Mouse (Mus musculus): ENCODE measurements around the gene Capn12. TPM values are rescaled to one million over a fixed set of nuclear protein-coding genes. Genes with fewer than 3 reads are reported as not detected.
A peak's percentile ranks its signal among the peaks of the same experiment; 100 is the strongest.

The Capn12 gene
- polyA plus RNA-seq (2016; fragmentation: Nextera tagmentation; extraction: Ambion mirVana) = 0.12 and 0.13 TPM in 2 replicates

DNA sequence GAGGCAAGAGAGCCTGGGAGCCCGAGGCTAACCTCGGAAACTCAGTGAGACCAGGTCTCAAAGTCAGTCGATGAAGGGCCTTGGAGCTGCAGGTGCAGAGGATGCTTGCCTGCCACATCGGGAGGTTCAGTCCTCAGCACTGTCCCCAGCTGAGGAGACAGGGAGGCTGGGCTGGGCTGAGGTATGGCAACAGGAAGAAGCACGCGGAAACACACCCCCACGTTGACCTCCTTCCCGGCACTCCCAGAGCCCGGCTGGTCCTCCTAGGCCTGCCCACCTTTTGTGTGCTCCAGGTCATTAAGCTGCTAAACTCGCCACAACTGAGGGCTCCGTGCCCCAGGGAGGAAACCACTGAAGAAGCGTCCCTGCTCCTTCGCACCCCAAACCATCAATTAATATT is at the start of gene Capn12:
TSS of gene Capn12 (plus strand) at position 224 of the 400 bp plus-strand sequence.
- Histone ChIP-seq H3K9ac (no peak within 1 kb of the TSS), H3K36me3 (no peaks in the 10 kb centered on the region), H3K4me2 (no peak within 1 kb of the TSS), H3K9me3 (replicated peaks) (no peaks in the 10 kb centered on the region), H3K4me1 (peaks cover 34% of the 10 kb centered on the region), H3K4me3 (no peak within 1 kb of the TSS), H3K27me3 (replicated peaks) (peaks cover 14% of the 10 kb centered on the region), H3K27ac (0 out of 2 replicates have a peak within 1 kb of the TSS, but pooled peaks have one; percentile 39)
- ATAC-seq = no peak
- 50% methylated on average over 13 of the region's 13 CpGs for WGBS (ENCODE audit: insufficient replicate concordance)

DNA sequence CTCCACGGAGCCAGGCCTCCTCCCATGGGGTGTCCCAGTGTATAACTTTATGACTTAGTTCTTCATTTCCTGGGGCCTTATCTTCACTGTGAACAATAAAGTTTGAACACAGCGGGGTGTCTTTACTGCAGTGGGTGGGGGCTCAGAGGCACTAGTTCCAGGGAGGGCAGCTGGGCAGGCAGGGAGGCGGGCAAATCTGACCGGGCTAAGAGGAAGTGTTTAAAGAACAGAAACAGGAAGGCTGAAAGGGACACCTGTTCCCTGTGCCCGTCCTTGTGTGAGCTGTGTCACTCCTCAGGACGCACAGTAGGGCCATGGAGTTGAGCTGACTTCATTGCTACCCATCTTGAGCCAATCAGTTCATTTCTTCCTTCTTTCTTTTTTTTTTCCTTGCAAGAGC is 49.1 kb upstream of the Capn12 start:
- Histone ChIP-seq H3K4me2 (no peak overlapping the region), H3K27me3 (replicated peaks) (no peaks in the 10 kb centered on the region), H3K4me3 (no peak overlapping the region), H3K4me1 (peaks cover 37% of the 10 kb centered on the region), H3K9me3 (replicated peaks) (no peaks in the 10 kb centered on the region), H3K9ac (no peak overlapping the region), H3K36me3 (peaks cover 31% of the 10 kb centered on the region), H3K27ac (no peak overlapping the region)
- no peak for ATAC-seq
- WGBS (ENCODE audit: insufficient replicate concordance) = 48% methylated on average over 6 of the region's 6 CpGs

DNA sequence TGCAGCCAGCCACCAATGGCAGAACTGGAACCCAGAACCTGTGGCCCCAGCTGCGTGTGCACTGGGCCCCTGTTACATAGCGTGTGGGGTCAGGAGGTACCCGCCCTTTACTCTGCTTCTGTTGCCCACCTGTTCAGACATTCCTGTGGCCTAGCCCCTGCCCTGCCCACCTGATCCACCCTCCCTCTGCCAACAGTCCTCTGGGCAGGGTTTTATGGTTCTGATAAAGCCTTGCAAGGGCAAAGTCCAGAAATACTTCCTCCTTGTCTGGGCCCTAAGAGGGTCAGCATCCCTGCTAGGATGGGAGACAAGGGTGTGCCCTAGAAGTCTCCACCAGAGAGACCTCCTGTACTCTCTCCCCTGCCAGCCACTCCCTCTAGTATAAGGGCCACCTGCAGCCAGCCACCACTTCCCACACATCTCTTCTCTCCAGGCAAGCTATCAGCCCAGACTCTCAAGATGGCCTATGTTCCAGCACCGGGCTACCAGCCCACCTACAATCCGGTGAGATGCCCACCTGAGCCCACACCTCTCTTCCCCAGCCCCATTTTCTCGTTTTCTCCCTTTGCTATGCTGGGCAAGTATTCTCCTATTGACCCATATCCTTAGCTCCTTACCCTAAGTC is 47.4 kb upstream of the Capn12 start, which contains the start of gene Lgals4:
TSS of gene Lgals4 (plus strand) at position 132 of the 625 bp plus-strand sequence.
- H3K27me3 ChIP-seq (replicated peaks) = no peaks in the 10 kb centered on the region
- H3K36me3 ChIP-seq = peaks cover 29% of the 10 kb centered on the region
- H3K9me3 ChIP-seq (replicated peaks) = no peaks in the 10 kb centered on the region
- WGBS (ENCODE audit: insufficient replicate concordance) = 64% methylated on average over 6 of the region's 6 CpGs
- H3K9ac ChIP-seq = no peak within 1 kb of the TSS
- H3K27ac ChIP-seq = no peak within 1 kb of the TSS
- H3K4me2 ChIP-seq = no peak within 1 kb of the TSS
- no peak for ATAC-seq
- no peak within 1 kb of the TSS for H3K4me3 ChIP-seq
- peaks cover 33% of the 10 kb centered on the region for H3K4me1 ChIP-seq

DNA sequence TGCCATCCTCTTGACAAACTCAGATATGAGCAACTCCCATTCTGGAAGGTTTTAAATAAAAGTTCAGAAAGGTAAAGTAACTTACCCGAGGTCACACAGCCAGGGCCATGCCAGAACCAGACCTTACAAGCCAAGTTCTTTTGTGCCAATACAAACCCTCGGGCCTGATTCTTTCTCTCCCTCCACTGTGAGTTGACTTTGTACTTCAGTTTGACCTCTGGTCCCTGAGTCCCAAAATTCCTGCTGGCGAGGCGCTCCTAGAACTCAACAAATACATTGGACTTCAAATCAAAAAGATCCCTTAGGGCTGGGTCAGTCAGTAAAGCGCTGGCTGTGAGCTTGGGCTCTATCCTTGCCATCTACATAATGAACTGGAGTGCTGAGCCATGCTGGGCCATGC is 44.3 kb upstream of the Capn12 start:
- Histone ChIP-seq H3K27ac (no peak overlapping the region), H3K9ac (no peak overlapping the region), H3K4me2 (no peak overlapping the region), H3K4me3 (no peak overlapping the region), H3K27me3 (replicated peaks) (no peaks in the 10 kb centered on the region; the same call in 1 of the 2 replicates), H3K4me1 (peaks cover 11% of the 10 kb centered on the region), H3K36me3 (peaks cover 2% of the 10 kb centered on the region), H3K9me3 (replicated peaks) (no peaks in the 10 kb centered on the region)
- 63% methylated on average over 5 of the region's 5 CpGs for WGBS (ENCODE audit: insufficient replicate concordance)
- no peak for ATAC-seq

DNA sequence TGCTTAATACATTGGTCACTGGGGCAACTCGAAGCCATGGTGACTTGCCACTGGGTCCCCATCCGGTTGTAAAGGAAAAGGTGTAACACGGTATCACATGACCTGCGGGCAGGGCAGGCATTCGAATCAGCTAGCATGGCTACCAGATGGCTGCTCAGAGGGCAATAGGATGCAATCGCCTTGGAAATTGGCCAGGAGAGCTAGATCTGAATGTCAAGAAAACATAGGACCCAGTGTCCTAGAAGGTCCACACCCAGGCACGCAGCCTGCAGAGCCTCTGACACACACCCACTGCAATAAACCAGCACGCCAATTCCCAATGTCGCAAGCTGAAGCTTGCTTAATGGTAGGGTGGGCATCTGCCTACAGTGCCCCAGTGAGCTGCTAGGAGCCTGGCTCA is 42.9 kb upstream of the Capn12 start:
- no peaks in the 10 kb centered on the region; the same call in 1 of the 2 replicates for H3K27me3 ChIP-seq (replicated peaks)
- H3K4me3 ChIP-seq = no peak overlapping the region
- H3K27ac ChIP-seq = no peak overlapping the region
- 0 out of 2 replicates have a peak, but pooled peaks cover 4% of the 10 kb centered on the region for H3K4me1 ChIP-seq
- H3K9me3 ChIP-seq (replicated peaks) = no peaks in the 10 kb centered on the region
- no peak overlapping the region for H3K9ac ChIP-seq
- H3K4me2 ChIP-seq = no peak overlapping the region
- no peak for ATAC-seq
- 69% methylated on average over 9 of the region's 9 CpGs for WGBS (ENCODE audit: insufficient replicate concordance)
- no peaks in the 10 kb centered on the region for H3K36me3 ChIP-seq

DNA sequence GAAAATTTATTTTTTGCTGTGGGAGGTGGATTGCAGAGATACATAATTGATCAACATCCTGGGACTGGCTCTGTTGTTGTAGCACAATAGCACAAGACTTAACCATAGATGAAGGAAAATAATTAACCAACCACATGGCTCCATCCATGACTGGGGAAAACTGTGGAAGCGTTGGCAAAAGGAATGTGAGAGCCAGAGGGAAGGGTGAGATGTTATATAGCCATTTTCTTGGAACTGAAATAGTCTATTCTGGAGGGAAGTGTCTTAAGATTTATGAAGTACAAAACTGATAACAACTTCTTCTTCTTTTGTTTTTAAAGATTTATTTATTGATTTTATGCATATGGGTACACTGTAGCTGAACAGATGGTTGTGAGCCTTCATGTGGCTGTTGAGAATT is 33.9 kb upstream of the Capn12 start:
- no peak overlapping the region for H3K27ac ChIP-seq
- no peak overlapping the region for H3K4me3 ChIP-seq
- 79% methylated on average over 1 of the region's 1 CpGs for WGBS (ENCODE audit: insufficient replicate concordance)
- no peak for ATAC-seq
- H3K27me3 ChIP-seq (replicated peaks) = 0 out of 2 replicates have a peak, but pooled peaks cover 11% of the 10 kb centered on the region
- no peaks in the 10 kb centered on the region for H3K36me3 ChIP-seq
- no peak overlapping the region for H3K9ac ChIP-seq
- no peak overlapping the region for H3K4me2 ChIP-seq
- no peaks in the 10 kb centered on the region for H3K9me3 ChIP-seq (replicated peaks)
- 0 out of 2 replicates have a peak, but pooled peaks cover 5% of the 10 kb centered on the region for H3K4me1 ChIP-seq

DNA sequence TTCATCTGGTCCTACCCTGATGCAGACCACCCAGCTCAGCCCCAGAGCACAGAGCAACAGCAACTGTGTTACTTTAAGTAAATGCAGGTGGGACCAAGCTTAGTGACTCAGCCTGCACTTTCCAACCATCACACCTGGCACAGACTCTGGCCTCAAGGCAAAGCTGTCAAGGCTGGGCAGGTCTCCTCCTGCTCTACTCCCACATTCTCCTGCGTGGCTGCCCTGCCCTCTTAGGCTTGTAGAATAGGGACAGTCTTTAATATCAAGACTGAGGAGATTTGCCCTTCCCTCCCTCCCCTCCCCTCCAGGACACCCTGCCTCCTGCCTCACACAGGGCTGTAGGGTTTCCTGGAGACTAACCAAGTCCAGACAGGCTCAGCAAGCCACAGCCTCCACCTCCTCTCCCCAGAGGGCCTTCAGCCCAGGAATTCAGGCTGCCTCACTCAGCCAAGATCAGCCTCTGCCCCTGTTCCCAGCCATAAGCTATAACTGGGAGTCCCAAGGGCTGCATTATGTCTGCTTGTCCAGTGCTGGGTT is 31.5 kb upstream of the Capn12 start:
- 24% methylated on average over 1 of the region's 1 CpGs for WGBS (ENCODE audit: insufficient replicate concordance)
- Histone ChIP-seq H3K4me1 (0 out of 2 replicates have a peak, but pooled peaks cover 5% of the 10 kb centered on the region), H3K4me2 (no peak overlapping the region), H3K9me3 (replicated peaks) (no peaks in the 10 kb centered on the region), H3K4me3 (no peak overlapping the region), H3K27me3 (replicated peaks) (0 out of 2 replicates have a peak, but pooled peaks cover 11% of the 10 kb centered on the region), H3K27ac (no peak overlapping the region), H3K36me3 (no peaks in the 10 kb centered on the region), H3K9ac (no peak overlapping the region)
- ATAC-seq = no peak

DNA sequence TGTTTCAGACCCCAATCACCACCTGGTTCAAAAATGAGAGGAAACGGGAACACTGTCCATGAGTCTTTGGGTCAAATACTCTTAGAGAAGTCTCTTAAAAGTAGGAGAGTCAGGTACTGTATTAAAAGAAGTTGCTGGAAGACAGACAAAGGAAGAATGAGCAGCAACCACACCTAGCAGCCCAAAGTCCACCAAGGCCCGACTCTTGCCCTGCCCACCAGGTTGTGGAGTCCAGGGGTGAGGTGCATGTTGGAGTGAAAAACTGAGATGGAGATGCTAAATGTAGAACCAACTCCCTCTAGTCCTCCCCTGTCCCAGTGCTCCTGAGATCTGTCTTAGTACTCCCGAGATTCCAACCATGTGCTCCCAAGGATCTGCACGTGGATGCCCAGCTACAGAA is 30.6 kb upstream of the Capn12 start:
- no peak for ATAC-seq
- Histone ChIP-seq H3K4me3 (no peak overlapping the region), H3K4me2 (no peak overlapping the region), H3K4me1 (0 out of 2 replicates have a peak, but pooled peaks cover 5% of the 10 kb centered on the region), H3K27ac (no peak overlapping the region), H3K9me3 (replicated peaks) (no peaks in the 10 kb centered on the region), H3K36me3 (no peaks in the 10 kb centered on the region), H3K27me3 (replicated peaks) (0 out of 2 replicates have a peak, but pooled peaks cover 11% of the 10 kb centered on the region), H3K9ac (no peak overlapping the region)
- WGBS (ENCODE audit: insufficient replicate concordance) = 47% methylated on average over 4 of the region's 4 CpGs

DNA sequence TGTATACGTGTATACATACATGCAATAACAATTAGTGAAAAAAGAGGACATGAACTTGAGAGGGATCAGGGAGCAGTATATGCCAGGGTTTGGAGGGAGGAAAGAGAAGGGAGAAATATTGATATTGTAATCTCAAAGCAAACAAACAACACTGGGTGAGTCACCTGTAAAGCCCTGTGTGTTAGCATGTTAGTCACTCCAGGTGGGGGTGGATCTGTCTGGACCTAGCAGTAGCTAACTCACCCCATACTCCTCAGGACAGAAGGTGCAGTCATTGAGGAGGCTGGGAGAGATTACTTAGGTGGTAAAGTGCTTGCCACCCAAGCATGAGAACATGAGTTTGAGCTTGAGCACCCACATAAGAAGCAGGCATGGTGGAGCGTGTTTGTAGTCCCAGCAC is 21.3 kb upstream of the Capn12 start:
- Histone ChIP-seq H3K4me1 (peaks cover 13% of the 10 kb centered on the region), H3K9me3 (replicated peaks) (peaks cover 5% of the 10 kb centered on the region; the same call in 1 of the 2 replicates), H3K9ac (no peak overlapping the region), H3K4me3 (no peak overlapping the region), H3K27ac (no peak overlapping the region), H3K36me3 (no peaks in the 10 kb centered on the region), H3K4me2 (no peak overlapping the region), H3K27me3 (replicated peaks) (0 out of 2 replicates have a peak, but pooled peaks cover 2% of the 10 kb centered on the region)
- 76% methylated on average over 2 of the region's 2 CpGs for WGBS (ENCODE audit: insufficient replicate concordance)
- ATAC-seq = no peak

DNA sequence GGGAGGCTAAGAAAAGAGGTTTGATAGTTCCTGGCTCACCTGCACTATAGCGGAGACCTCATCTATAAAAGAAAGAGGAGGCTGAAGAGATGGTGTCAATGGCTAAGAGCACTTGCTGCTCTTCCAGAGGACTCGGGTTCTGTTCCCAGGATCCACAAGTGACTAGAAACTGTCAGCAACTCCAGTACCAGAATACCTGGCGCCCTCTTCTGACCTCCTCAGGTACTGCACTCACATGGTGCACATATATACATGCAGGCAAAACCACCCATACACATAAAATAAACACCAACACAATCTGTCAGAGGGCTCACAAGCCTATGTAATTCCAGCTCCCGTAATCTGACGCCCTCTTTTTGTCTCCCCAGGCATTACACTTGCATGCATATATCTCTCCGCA is 20.3 kb upstream of the Capn12 start:
- peaks cover 22% of the 10 kb centered on the region for H3K4me1 ChIP-seq
- no peak for ATAC-seq
- no peaks in the 10 kb centered on the region for H3K36me3 ChIP-seq
- no peak overlapping the region for H3K4me2 ChIP-seq
- H3K27me3 ChIP-seq (replicated peaks) = 0 out of 2 replicates have a peak, but pooled peaks cover 2% of the 10 kb centered on the region
- H3K9me3 ChIP-seq (replicated peaks) = peaks cover 5% of the 10 kb centered on the region; the same call in 1 of the 2 replicates
- WGBS (ENCODE audit: insufficient replicate concordance) = 75% methylated on average over 6 of the region's 6 CpGs
- no peak overlapping the region for H3K4me3 ChIP-seq
- H3K27ac ChIP-seq = no peak overlapping the region
- no peak overlapping the region for H3K9ac ChIP-seq

DNA sequence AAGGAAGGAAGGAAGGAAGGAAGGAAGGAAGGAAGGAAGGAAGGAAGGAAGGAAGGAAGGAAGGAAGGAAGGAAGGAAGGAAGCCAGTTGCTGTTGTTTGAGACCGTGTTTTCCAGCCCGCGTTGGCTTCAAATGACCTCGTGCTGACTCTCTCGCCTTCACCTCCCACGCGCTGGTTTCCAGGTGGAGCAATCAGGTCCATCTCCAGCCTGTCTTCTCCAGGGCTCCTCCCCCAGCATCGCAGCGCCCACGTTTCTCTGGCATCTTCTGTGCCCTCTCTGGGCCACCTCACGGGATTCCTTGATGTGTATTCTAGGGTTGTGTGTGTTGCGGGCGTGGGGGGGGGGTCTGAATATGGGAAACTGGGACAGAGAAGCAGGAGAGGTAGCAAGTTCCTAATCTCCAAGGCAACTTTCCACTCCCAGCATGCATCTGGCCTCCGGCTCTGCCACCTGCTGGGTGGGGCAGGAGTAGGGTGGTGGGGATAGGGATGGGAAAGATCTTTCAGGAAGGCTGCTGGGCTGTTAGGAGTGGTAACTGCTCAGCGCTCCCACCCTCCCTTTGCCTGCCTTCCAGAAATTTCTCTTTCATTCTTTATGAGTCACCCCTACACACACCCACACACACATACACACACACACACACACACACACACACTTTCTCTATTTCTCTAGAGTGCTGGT is 18.3 kb upstream of the Capn12 start:
- no peak for ATAC-seq
- H3K9ac ChIP-seq = no peak overlapping the region
- no peak overlapping the region for H3K27ac ChIP-seq
- H3K4me2 ChIP-seq = no peak overlapping the region
- peaks cover 5% of the 10 kb centered on the region; the same call in 1 of the 2 replicates for H3K9me3 ChIP-seq (replicated peaks)
- H3K4me3 ChIP-seq = no peak overlapping the region
- H3K4me1 ChIP-seq = peaks cover 39% of the 10 kb centered on the region
- H3K36me3 ChIP-seq = no peaks in the 10 kb centered on the region
- WGBS (ENCODE audit: insufficient replicate concordance) = 67% methylated on average over 15 of the region's 15 CpGs
- 0 out of 2 replicates have a peak, but pooled peaks cover 2% of the 10 kb centered on the region for H3K27me3 ChIP-seq (replicated peaks)

DNA sequence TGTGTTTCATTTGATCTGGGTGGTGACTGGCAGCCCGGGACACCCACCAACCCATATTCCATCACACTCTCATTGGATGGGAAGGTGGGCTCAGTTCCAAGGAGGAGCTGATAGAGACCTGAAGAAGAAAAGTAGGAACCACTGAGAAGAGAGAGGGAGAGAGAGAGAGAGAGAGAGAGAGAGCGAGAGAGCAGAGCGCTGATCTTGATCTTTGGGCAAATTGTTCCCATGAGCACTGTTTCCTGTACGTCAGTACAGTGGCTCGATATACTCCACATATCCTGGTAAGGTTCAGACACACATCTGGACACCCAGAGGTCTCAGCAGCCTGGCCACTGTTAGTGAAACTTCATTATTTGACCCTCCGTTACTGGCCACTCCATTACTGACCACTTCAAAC is 17.7 kb upstream of the Capn12 start, which contains the start of gene Lgals7:
TSS of gene Lgals7 (plus strand) at position 314 of the 400 bp plus-strand sequence.
- WGBS (ENCODE audit: insufficient replicate concordance) = 69% methylated on average over 6 of the region's 6 CpGs
- Histone ChIP-seq H3K4me1 (peaks cover 39% of the 10 kb centered on the region), H3K27ac (no peak within 1 kb of the TSS), H3K36me3 (no peaks in the 10 kb centered on the region), H3K4me2 (no peak within 1 kb of the TSS), H3K4me3 (no peak within 1 kb of the TSS), H3K27me3 (replicated peaks) (0 out of 2 replicates have a peak, but pooled peaks cover 2% of the 10 kb centered on the region), H3K9ac (no peak within 1 kb of the TSS), H3K9me3 (replicated peaks) (peaks cover 5% of the 10 kb centered on the region; the same call in 1 of the 2 replicates)
- no peak for ATAC-seq
